Comparison of ENCODE assay signal across 10 mouse cellular contexts in genomic region chr15:52153421-52153820, GRCm38 (mm10).
DNase-seq lines count a peak whose midpoint lies in the region; ATAC-seq lines count a peak whose summit lies in the region.
"Had no signal": no experiment of that assay in that cellular context is flagged by ENCODE, and none has a peak within 500 bp of the region (broad histone marks: within the 10 kb centered on the region; RNA-seq: fewer than 3 reads in every experiment).

No protein-coding gene starts in this region.

- no peak overlapping the region for H3K4me2 ChIP-seq in forebrain, embryonic 14.5 days (ENCODE audit: low read length)
- no peak overlapping the region for H3K4me2 ChIP-seq in midbrain, embryonic 12.5 days (replicated peaks)
- no peak overlapping the region for H3K4me2 ChIP-seq in midbrain, embryonic 15.5 days
- no peak overlapping the region for H3K4me2 ChIP-seq in embryonic facial prominence, embryonic 14.5 days (ENCODE audit: low read depth, low read length)
- H3K4me2 ChIP-seq: heart, embryonic 15.5 days had no signal

- H3K4me3 ChIP-seq in forebrain, embryonic 14.5 days (ENCODE audit: low read depth, low read length) = no peak overlapping the region
- H3K4me3 ChIP-seq in forebrain, embryonic 10.5 days = no peak overlapping the region
- no peak overlapping the region for H3K4me3 ChIP-seq in midbrain, embryonic 12.5 days
- no peak overlapping the region for H3K4me3 ChIP-seq in midbrain, embryonic 15.5 days
- no peak overlapping the region for H3K4me3 ChIP-seq in embryonic facial prominence, embryonic 14.5 days (ENCODE audit: low read depth, low read length)
- H3K4me3 ChIP-seq: heart, embryonic 15.5 days had no signal

- H3K9me3 ChIP-seq in forebrain, embryonic 14.5 days (replicated peaks; ENCODE audit: control insufficient read depth, low read length) = no peaks in the 10 kb centered on the region
- H3K9me3 ChIP-seq in forebrain, embryonic 10.5 days = no peaks in the 10 kb centered on the region
- H3K9me3 ChIP-seq in midbrain, embryonic 12.5 days = no peaks in the 10 kb centered on the region
- no peaks in the 10 kb centered on the region for H3K9me3 ChIP-seq in midbrain, embryonic 15.5 days
- no peaks in the 10 kb centered on the region for H3K9me3 ChIP-seq in embryonic facial prominence, embryonic 14.5 days (ENCODE audit: control insufficient read depth, low read length)
- H3K9me3 ChIP-seq: heart, embryonic 15.5 days had no signal

- no peaks in the 10 kb centered on the region for H3K4me1 ChIP-seq in forebrain, embryonic 14.5 days (ENCODE audit: control insufficient read depth, insufficient read depth, low read length)
- no peaks in the 10 kb centered on the region for H3K4me1 ChIP-seq in forebrain, embryonic 10.5 days
- no peaks in the 10 kb centered on the region for H3K4me1 ChIP-seq in midbrain, embryonic 12.5 days
- no peaks in the 10 kb centered on the region for H3K4me1 ChIP-seq in midbrain, embryonic 15.5 days
- H3K4me1 ChIP-seq in embryonic facial prominence, embryonic 14.5 days (ENCODE audit: control insufficient read depth, insufficient read depth, low read length) = no peaks in the 10 kb centered on the region
- H3K4me1 ChIP-seq: heart, embryonic 15.5 days had no signal

- 27% methylated on average over 5 of the region's 5 CpGs for WGBS in forebrain, embryonic 14.5 days
- WGBS in forebrain, embryonic 10.5 days = 29% methylated on average over 5 of the region's 5 CpGs
- 31% methylated on average over 5 of the region's 5 CpGs for WGBS in midbrain, embryonic 12.5 days
- WGBS in midbrain, embryonic 15.5 days = 26% methylated on average over 5 of the region's 5 CpGs
- WGBS in embryonic facial prominence, embryonic 14.5 days = 20% methylated on average over 5 of the region's 5 CpGs

- H3K9ac ChIP-seq in forebrain, embryonic 14.5 days (ENCODE audit: low read length) = no peak overlapping the region
- H3K9ac ChIP-seq in midbrain, embryonic 12.5 days (replicated peaks) = no peak overlapping the region
- no peak overlapping the region for H3K9ac ChIP-seq in midbrain, embryonic 15.5 days
- H3K9ac ChIP-seq in embryonic facial prominence, embryonic 14.5 days (ENCODE audit: low read depth, low read length) = no peak overlapping the region
- H3K9ac ChIP-seq: heart, embryonic 15.5 days had no signal

- H3K36me3 ChIP-seq in forebrain, embryonic 14.5 days (ENCODE audit: control insufficient read depth, insufficient read depth, low read length) = no peaks in the 10 kb centered on the region
- H3K36me3 ChIP-seq in forebrain, embryonic 10.5 days (replicated peaks) = no peaks in the 10 kb centered on the region
- H3K36me3 ChIP-seq in midbrain, embryonic 12.5 days = no peaks in the 10 kb centered on the region
- no peaks in the 10 kb centered on the region for H3K36me3 ChIP-seq in midbrain, embryonic 15.5 days (replicated peaks)
- H3K36me3 ChIP-seq in embryonic facial prominence, embryonic 14.5 days (ENCODE audit: control insufficient read depth, insufficient read depth, low read length) = no peaks in the 10 kb centered on the region
- H3K36me3 ChIP-seq: heart, embryonic 15.5 days had no signal

- peak; percentile 28 for DNase-seq in forebrain, embryonic 14.5 days (ENCODE audit: low spot score)
- no peak for DNase-seq in forebrain, embryonic 10.5 days (ENCODE audit: extremely low spot score, low spot score)
- peak; percentile 26 for DNase-seq in embryonic facial prominence, embryonic 14.5 days (ENCODE audit: low spot score)
- peak; percentile 43 for DNase-seq in mesoderm, embryonic 11.5 days (ENCODE audit: low read depth, low spot score)
- no peak for DNase-seq in urinary bladder, postnatal 10 days (ENCODE audit: low spot score)
- DNase-seq in heart, adult 11 months = no peak

- H3K27me3 ChIP-seq in forebrain, embryonic 14.5 days (replicated peaks; ENCODE audit: control insufficient read depth, insufficient read depth, low read length) = no peaks in the 10 kb centered on the region
- no peaks in the 10 kb centered on the region for H3K27me3 ChIP-seq in forebrain, embryonic 10.5 days (ENCODE audit: poor library complexity, severe bottlenecking)
- H3K27me3 ChIP-seq in midbrain, embryonic 12.5 days = no peaks in the 10 kb centered on the region
- no peaks in the 10 kb centered on the region for H3K27me3 ChIP-seq in midbrain, embryonic 15.5 days (replicated peaks)
- no peaks in the 10 kb centered on the region for H3K27me3 ChIP-seq in embryonic facial prominence, embryonic 14.5 days (replicated peaks; ENCODE audit: control insufficient read depth, insufficient read depth, low read length)
- H3K27me3 ChIP-seq: heart, embryonic 15.5 days had no signal

- H3K27ac ChIP-seq in forebrain, embryonic 14.5 days (ENCODE audit: low read depth, low read length) = no peak overlapping the region
- H3K27ac ChIP-seq in forebrain, embryonic 10.5 days = no peak overlapping the region
- no peak overlapping the region for H3K27ac ChIP-seq in midbrain, embryonic 12.5 days (replicated peaks)
- H3K27ac ChIP-seq in midbrain, embryonic 15.5 days = no peak overlapping the region
- no peak overlapping the region for H3K27ac ChIP-seq in embryonic facial prominence, embryonic 14.5 days (replicated peaks; ENCODE audit: low read depth, low read length)
- H3K27ac ChIP-seq: heart, embryonic 15.5 days; macrophage had no signal

- no peak for ATAC-seq in forebrain, embryonic 14.5 days
- ATAC-seq in midbrain, embryonic 12.5 days (ENCODE audit: low FRiP score, low read depth) = 0 out of 2 replicates have a peak, but pooled peaks have one; percentile 52
- no peak for ATAC-seq in midbrain, embryonic 15.5 days (replicated peaks)
- no peak for ATAC-seq in embryonic facial prominence, embryonic 14.5 days (ENCODE audit: low read depth)

Comparison
In these comparisons a context has a peak if more than half of its experiments do, and no peak if none do; other contexts are left out.
1. DNase-seq: peak in forebrain, embryonic 14.5 days (single experiment), embryonic facial prominence, embryonic 14.5 days (single experiment) and mesoderm, embryonic 11.5 days (single experiment); none in forebrain, embryonic 10.5 days (single experiment), urinary bladder, postnatal 10 days (single experiment) and heart, adult 11 months (single experiment).